Mouse (Mus musculus) layer of hippocampus, adult 8-10 months (tissue): Measurements from ENCODE around the gene Spryd3. TPM values are rescaled to one million over a fixed set of nuclear protein-coding genes. Genes with fewer than 3 reads are reported as not detected.

ENCODE experiments used
- DNase-seq, 2 experiments: peaks; one replicate each; pipeline ENCODE4 v3.0.0; 2022; ENCODE audit warnings: low spot score in 2 of 2
- total RNA-seq, 4 experiments: library from RNA; stranded (reverse); gene quantifications; 2 replicates each; pipeline ENCODE4 v1.2.4; 2022

The Spryd3 gene
- total RNA-seq, 4 experiments from 2014 or later: 144 to 152 (median 146) TPM

GRCm38 (mm10) chr15:102147674-102148402 is 11.8 kb upstream of the Spryd3 start:
- DNase-seq: no peak

GRCm38 (mm10) chr15:102146882-102147281 is 10.8 kb upstream of the Spryd3 start:
- DNase-seq: peak in 1 of 2 experiments; percentile 51

- DNase-seq: no peak
Observed at GRCm38 (mm10) chr15:102146089-102146488, 10.1 kb upstream of the Spryd3 start.

GRCm38 (mm10) chr15:102145330-102145729 is 9.3 kb upstream of the Spryd3 start:
- DNase-seq: no peak

GRCm38 (mm10) chr15:102144726-102145125 is 8.7 kb upstream of the Spryd3 start:
- DNase-seq: no peak

GRCm38 (mm10) chr15:102144274-102144711 is 8.3 kb upstream of the Spryd3 start, which contains the start of gene Igfbp6:
Igfbp6 (plus strand) TSS chr15:102144362.
- no peak for DNase-seq

GRCm38 (mm10) chr15:102142914-102143912 is 7.2 kb upstream of the Spryd3 start:
- peak in 1 of 2 experiments; percentile 31 for DNase-seq

GRCm38 (mm10) chr15:102141120-102141519 is 5.1 kb upstream of the Spryd3 start:
- DNase-seq: no peak

- peak; percentile 33 to 54 for DNase-seq
Observed at GRCm38 (mm10) chr15:102135522-102136128, 409 bp downstream of the Spryd3 start.

- no peak for DNase-seq
Observed at GRCm38 (mm10) chr15:102134709-102135108, 1.3 kb downstream of the Spryd3 start.

- no peak for DNase-seq
Observed at GRCm38 (mm10) chr15:102133314-102133713, 2.7 kb downstream of the Spryd3 start.

GRCm38 (mm10) chr15:102126303-102126702 is 9.7 kb downstream of the Spryd3 start:
- DNase-seq: no peak

GRCm38 (mm10) chr15:102120530-102120929 is 15.5 kb downstream of the Spryd3 start:
- no peak for DNase-seq

- DNase-seq: no peak
Observed at GRCm38 (mm10) chr15:102119831-102120170, 16.2 kb downstream of the Spryd3 start.

- no peak for DNase-seq
Observed at GRCm38 (mm10) chr15:102119121-102119830, 16.8 kb downstream of the Spryd3 start.

GRCm38 (mm10) chr15:102118591-102118990 is 17.4 kb downstream of the Spryd3 start:
- no peak for DNase-seq

- DNase-seq: no peak
Observed at GRCm38 (mm10) chr15:102117461-102118443, 18.3 kb downstream of the Spryd3 start.

GRCm38 (mm10) chr15:102116753-102117415 is 19.1 kb downstream of the Spryd3 start:
- DNase-seq: no peak

GRCm38 (mm10) chr15:102115731-102116231 is 20.3 kb downstream of the Spryd3 start:
- DNase-seq: no peak
